Mouse (Mus musculus) right cerebral cortex, postnatal 4 days (tissue): ENCODE measurements around the gene Fam161a.
"Not testable (repeated sequence)": the region's sequence is repeated elsewhere in the genome, so short reads cannot be mapped to it uniquely, and the experiment has no call there.

ENCODE experiments used
- DNase-seq: peaks from one replicate; pipeline ENCODE4 v3.0.0-alpha.2; 2022

Fam161a gene

DNA sequence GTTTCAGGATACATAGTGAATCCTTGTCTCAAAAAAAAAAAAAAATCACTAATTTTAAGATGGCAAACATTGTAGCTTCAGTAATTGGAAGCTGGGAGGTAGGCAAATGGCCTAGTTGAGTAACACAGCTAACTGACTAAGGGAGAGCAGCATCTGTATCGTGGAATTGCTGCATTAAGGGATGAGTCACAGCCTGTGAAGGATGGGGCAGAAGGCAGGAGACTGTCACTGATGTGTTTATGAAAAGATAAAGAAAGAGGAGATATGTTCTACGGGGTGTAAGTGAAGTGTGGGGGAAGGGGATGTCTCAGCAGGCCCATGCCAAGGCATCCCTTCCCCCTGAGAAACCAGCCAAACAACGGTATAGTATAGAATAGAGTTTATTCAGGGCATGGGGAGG lies 56.5 kb downstream of the Fam161a start:
- no peak for DNase-seq

DNA sequence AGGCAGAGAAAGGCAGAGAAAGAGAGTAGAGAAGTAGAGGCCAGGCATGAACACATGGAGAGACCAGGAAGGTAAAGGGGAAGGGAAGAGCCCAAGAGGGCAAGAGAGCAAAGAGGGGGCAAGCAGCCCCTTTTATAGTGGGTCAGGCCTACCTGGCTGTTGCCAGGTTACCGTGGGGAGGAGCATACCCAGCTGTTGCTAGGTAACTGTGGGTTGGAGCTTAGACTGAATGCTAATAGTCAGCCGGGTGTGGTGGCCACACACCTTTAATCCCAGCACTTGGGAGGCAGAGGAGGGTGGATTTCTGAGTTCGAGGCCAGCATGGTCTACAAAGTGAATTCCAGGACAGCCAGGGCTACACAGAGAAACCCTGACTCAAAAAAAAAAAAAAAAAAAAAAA lies 56.9 kb downstream of the Fam161a start:
- not testable (repeated sequence) for DNase-seq

- DNase-seq: no peak
These were observed 57.9 kb downstream of the Fam161a start for GRCm38 (mm10) chr11:23065167-23065668.

DNA sequence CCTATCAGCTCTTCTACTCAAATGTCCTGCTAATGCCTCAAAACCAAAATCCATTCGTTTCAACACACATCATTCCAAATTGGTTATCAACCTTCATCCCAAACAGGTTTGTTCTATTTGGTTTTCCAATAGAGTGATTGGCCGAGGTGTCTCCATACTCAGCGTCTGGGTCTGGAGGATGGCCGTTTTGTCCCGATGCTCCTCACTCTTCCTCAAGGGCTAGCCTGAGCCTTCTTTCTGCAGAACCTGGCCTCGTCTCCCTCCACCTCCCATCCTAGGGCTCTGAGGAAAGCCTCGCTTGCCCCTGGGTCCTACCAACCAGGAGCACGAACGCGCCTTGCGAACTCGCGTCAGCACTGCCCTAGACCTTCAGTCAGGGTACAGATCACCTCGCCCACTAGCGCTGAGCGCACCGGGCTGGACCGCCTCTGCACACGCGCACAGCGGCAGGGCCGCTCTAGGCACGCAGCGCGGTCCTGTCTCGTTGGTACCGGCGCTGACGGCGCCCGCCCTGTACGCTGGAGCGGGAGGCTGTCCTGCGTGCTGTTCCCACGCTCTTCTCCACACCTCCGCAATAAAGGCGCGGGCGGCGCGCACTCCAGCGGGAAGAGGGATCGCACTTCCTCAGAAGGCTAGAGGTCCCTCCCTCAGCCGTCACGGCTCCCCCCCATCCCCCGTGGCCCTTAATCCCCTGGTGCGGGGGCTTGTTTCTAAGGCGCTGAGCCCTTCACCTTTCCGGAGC lies 60.2 kb downstream of the Fam161a start:
- DNase-seq: peak; percentile 84

DNA sequence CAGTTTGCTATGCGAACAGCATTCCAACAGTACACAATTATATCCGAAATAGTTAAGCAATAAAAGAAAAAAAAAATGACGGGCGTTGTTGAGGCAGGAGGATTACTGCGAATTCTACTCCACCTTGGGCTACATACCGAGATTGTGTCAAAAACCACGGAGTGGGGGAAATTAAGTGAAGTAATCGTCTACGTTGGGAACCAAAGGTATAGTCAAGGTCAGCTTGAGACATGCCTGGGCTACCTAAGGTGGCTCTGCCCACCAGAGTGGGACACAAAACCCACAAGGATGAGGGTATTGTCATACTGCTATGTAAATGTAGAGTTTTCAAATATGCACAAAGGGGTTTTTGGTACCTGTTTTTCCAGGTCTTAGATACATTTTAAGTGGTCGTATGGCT lies 60.9 kb downstream of the Fam161a start:
- DNase-seq: no peak

GRCm38 (mm10) chr11:23068986-23069385 lies 61.7 kb downstream of the Fam161a start:
- not testable (repeated sequence) for DNase-seq

- DNase-seq: no peak
These were observed 67.5 kb downstream of the Fam161a start for GRCm38 (mm10) chr11:23074841-23075240.

- no peak for DNase-seq
These were observed 71.2 kb downstream of the Fam161a start for GRCm38 (mm10) chr11:23078541-23078940.
